Mouse (Mus musculus) megakaryocyte, adult 5-6 weeks (primary cell): ENCODE measurements around the gene Vdac1. TPM values are rescaled to one million over a fixed set of nuclear protein-coding genes. Genes with fewer than 3 reads are reported as not detected.

Experiments
- ATAC-seq: 2 replicates; pipeline ENCODE4 v1.8.0; 2016; ENCODE audit warnings: mild to moderate bottlenecking, inconsistent platforms; ENCODE audit not compliant: poor library complexity, severe bottlenecking
- total RNA-seq, 2 experiments: library from RNA; stranded (forward) in 1 of 2; stranded (reverse) in 1 of 2; fragments of 153-499, 151-499 nt in 1 of 2; fragments of 221-1000, 200-1000 nt in 1 of 2; gene quantifications; 2 replicates each; pipeline versions ENCODE4 v1.2.3 to v1.2.4; 2015 to 2017

Vdac1 gene
- total RNA-seq (2015) (71.2 and 74.6 TPM in 2 replicates), total RNA-seq (2017) (116 and 128 TPM in 2 replicates)

DNA sequence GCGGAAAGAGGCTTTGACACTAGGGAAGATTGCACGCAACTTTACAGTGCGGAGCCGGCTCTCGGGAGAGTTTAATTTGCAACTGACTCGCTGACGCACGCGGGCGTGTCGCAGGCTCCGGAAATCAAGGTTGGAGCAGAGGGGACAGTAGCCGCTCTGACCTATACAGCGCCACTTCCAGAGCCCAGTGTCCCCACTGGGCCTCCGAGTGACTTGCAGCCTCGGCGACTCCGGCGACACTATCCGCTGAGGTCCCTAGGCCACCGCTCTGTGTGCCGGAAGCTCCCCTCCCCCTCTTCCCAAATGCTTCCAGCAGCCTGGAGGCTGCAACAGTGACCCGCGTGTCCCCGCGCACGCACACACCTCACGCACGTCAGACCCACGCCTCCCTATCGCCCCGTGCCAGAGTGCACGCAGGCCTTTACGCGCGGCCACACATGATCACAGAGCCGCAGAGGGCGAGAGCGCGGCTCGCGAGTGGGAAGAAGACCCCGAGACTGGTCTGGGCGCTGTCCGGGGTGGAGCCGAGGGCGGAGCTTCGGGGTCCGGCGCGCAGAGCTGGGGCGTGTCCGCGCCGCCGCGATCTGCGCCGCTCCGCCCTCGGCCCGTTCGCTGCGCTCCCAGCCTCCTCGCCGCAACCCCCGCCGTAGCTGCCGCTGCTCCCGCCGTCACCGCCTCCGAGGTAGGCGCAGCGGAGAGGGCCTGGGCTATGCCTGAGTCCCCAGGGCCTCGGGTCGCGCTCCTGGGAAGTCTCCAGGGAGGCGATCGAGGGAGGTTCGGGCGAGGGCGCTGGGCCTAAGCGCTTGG is at the start of gene Vdac1:
Gene Vdac1, plus strand, starts transcription at position 390 of the 807 bp plus-strand sequence.
- peak; percentile 86 for ATAC-seq

- ATAC-seq: peak; percentile 55
These were observed 46.4 kb upstream of the Vdac1 start for GRCm38 (mm10) chr11:52314102-52314793.

DNA sequence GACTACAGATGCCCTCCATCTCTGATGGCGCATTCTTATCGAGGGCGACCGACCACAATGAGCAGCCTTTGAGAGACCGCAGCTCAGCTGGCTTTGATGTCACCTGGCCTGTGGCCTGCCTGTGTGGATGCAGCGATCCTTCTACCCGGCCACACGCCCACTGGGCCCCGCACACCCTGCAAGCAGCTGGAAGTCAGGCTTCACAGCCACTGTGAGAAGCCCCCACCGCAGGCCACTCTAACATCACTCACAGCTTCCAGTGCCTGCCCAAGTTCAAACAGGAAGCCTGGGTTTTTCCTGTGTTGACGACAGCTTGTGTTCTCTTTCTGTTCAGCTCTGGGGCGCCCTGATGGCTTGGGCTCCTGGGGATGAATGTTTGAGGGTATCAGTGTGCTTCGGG is 42.2 kb upstream of the Vdac1 start:
- ATAC-seq: peak; percentile 59

GRCm38 (mm10) chr11:52319664-52320063 is 41.0 kb upstream of the Vdac1 start:
- ATAC-seq: no peak

- no peak for ATAC-seq
These were observed 40.1 kb upstream of the Vdac1 start for GRCm38 (mm10) chr11:52320529-52320928.

GRCm38 (mm10) chr11:52321540-52321939 is 39.1 kb upstream of the Vdac1 start:
- ATAC-seq: no peak

DNA sequence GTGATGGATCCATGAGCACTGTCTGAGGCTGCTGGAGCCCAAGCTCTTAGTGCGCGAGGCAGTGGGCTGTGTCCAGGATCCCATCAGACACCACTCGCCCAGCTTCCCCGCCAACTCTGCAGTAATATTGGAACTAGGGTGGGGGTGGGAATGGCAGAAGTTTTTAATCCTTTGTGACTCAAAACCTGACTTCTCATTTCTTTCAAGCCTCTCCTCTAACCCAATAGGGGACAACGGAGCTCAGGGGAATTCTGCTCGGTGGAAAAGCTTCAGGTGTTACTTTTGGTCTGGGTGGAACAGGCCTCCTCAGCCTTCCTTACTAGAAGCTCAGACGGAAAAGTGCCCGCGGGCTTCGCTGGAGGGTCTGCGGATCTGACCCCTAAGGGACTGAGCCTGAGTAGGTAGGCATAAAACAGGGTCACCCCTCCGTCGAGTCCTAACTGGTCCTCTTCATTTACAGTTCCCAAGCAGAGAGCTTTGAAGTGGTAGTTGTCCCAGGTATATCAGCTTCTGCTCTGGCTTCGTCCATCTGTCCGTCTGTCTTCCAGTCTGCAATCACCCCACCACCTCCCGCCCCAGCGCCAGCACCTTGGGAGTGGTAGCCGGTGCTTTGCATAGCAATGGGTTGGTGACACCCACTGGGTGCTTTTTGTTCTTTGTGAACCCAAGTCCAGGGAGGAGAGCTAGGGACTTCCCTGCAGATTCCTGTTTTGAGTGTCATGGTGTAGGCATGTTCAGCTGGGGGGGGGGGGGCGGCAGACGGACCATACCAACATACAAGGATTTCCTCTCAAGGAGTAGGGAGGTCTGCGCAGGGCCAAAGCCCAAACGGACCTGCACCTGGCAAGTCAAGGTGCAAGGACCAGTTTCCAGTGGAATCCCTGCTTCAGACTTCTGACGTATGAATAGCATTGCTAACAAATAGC is 36.0 kb upstream of the Vdac1 start:
- no peak for ATAC-seq

DNA sequence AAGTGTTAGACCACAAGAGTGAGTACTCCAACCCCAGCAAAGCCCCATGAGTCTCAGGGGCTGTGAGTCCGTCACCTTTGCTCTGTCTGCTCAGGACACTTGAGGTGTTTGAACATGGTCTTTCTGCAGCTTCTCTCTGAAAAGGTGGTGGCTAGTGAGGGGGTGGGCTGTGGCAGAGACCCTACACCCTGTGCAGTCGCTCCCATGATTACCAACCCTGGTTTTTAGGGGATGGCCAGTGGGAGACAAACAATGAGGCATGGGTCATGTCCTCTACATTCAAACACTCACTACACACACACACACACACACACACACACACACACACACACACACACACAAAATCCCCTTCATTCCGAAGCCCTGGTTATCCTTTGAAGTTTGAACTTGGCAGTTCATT is 33.3 kb upstream of the Vdac1 start:
- no peak for ATAC-seq

- ATAC-seq: no peak
These were observed 28.1 kb upstream of the Vdac1 start for GRCm38 (mm10) chr11:52332421-52333118.

DNA sequence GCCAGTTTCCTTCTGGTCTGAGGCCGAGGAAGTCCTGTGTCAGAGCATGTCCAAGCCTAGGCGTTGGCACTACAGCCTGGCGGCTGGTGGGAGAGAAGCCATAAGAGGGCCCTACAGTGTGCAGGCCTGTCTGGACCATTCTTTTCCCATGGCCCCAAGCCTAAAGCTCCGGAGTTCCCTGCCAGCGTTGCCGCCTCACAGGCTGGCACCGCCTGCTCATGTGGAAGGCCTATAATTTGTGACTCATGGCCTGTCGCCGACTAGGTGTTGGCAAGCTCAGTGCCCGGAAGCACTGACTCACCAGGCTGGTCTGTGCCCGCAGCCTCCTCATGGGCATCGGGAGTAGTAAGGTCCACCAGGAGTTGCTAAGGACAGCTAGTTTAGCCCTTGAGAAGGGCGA is 27.0 kb upstream of the Vdac1 start:
- ATAC-seq: no peak

GRCm38 (mm10) chr11:52335263-52335662 is 25.4 kb upstream of the Vdac1 start:
- ATAC-seq: no peak

DNA sequence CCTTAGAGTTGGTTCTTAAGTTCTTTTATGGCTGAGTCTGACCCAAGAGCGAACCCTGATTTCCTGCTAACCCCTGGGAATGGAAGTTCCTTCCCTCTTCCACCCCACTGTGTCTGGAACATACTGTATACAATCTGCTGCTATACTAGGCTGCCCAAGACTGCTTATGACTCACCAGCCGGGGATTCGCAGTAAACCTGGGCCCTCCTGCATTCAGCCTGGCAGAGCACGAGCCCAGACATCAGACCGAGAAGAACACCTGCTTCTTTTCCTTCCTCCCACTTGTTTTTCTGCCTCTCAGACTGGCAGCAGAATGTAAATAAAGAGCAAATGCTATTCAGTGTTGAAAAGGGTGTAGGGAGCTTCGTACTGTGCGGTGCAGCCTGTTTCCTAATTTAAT is 24.7 kb upstream of the Vdac1 start:
- no peak for ATAC-seq

- ATAC-seq: no peak
These were observed 22.9 kb upstream of the Vdac1 start for GRCm38 (mm10) chr11:52337651-52338295.

DNA sequence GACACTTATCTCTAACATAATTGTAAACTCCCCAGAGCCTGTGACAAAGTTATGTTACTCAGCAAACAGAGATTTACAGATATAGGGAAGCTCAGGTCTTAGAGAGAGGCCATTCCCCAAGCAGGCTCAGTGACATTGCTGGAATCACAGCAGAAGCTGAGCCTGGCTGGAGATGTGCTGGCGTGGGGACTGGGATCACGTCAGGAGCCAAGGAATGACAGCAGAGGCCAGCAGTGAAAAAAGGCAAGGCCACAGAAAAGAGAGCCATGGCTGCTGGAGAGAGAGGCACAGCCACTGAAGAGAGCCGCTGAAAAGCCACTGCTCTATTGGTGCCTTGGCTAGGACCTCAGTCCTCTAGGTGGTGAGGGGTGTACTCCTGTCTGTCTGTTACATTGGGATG is 22.3 kb upstream of the Vdac1 start:
- ATAC-seq: no peak

- ATAC-seq: no peak
These were observed 21.6 kb upstream of the Vdac1 start for GRCm38 (mm10) chr11:52339098-52339497.

- no peak for ATAC-seq
These were observed 21.1 kb upstream of the Vdac1 start for GRCm38 (mm10) chr11:52339512-52339911.

DNA sequence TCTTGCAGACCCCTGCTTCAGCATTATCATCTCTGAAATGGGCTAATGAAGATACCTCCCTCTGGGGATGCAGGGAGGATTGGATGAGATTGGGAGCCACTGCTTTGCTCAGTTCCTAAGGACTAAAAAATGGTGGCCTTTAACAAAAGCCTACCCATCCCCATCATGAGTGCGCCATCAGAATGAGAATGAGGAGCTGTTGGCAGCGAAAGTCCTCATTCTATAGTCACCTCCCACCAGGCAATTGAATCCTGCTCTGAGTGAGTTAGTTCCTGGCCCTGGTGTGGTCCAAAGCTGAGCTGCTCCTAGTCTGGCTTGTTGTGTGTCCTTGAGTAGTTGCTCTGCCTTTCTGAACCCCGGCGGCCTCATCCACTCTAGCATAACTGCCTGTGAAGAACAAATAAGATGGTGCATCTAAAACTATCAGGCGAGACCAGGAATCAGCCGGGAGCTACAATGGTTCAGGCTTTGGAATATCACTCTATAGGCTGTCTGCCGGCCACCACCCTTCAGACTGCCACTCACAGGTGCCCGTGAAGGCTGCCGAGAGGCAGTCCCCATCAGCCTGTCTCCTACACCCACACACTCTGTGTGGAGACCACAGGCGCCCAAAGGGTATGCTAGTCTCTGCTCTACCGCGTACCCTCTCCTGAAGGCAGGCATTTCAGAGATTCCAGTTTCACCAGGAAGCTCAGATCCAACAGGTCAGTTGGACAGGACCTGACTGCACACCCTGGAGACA is 20.4 kb upstream of the Vdac1 start:
- ATAC-seq: no peak

GRCm38 (mm10) chr11:52341001-52341400 is 19.7 kb upstream of the Vdac1 start:
- ATAC-seq: 0 out of 2 replicates have a peak, but pooled peaks have one; percentile 35

GRCm38 (mm10) chr11:52341476-52341875 is 19.2 kb upstream of the Vdac1 start:
- ATAC-seq: no peak
